In genomic region chr3:65962270-65962930, GRCm38 (mm10) we compare ENCODE assay signal across 28 mouse cellular contexts. TPM values are rescaled to one million over a fixed set of nuclear protein-coding genes. Genes with fewer than 3 reads are reported as not detected.
DNase-seq lines count a peak whose midpoint lies in the region; ATAC-seq and TF ChIP-seq lines count a peak whose summit lies in the region.
"Had no signal": no experiment of that assay in that cellular context is flagged by ENCODE, and none has a peak within 500 bp of the region (broad histone marks: within the 10 kb centered on the region; RNA-seq: fewer than 3 reads in every experiment).

No protein-coding gene starts in this region.

- no peaks in the 10 kb centered on the region for H3K27me3 ChIP-seq in megakaryocyte, embryonic 14.5 days (replicated peaks)
- H3K27me3 ChIP-seq in liver, embryonic 11.5 days (replicated peaks; ENCODE audit: control insufficient read depth, insufficient read depth, low read length): no peaks in the 10 kb centered on the region
- H3K27me3 ChIP-seq in liver, postnatal 0 days (ENCODE audit: insufficient read depth, low read length): no peaks in the 10 kb centered on the region
- H3K27me3 ChIP-seq: embryonic facial prominence, embryonic 13.5 days; forebrain, embryonic 13.5 days; hindbrain, embryonic 15.5 days; limb, embryonic 15.5 days; midbrain, embryonic 13.5 days; neural tube, embryonic 13.5 days; Patski had no signal

- H3K9ac ChIP-seq in liver, embryonic 11.5 days (ENCODE audit: low read depth, low read length): peak overlapping the region; percentile 18; the same call in 1 of the 2 replicates
- no peak overlapping the region for H3K9ac ChIP-seq in liver, postnatal 0 days (replicated peaks)
- H3K9ac ChIP-seq: embryonic facial prominence, embryonic 13.5 days; forebrain, embryonic 13.5 days; hindbrain, embryonic 15.5 days; limb, embryonic 15.5 days; midbrain, embryonic 13.5 days; neural tube, embryonic 13.5 days had no signal

- no peak for ATAC-seq in megakaryocyte, adult 5-6 weeks (ENCODE audit: poor library complexity, severe bottlenecking)
- ATAC-seq in liver, embryonic 11.5 days (replicated peaks; ENCODE audit: low FRiP score): no peak
- ATAC-seq in liver, postnatal 0 days: no peak
- ATAC-seq: CD4-positive, CD25-positive, alpha-beta regulatory T cell, adult 4 months; forebrain, embryonic 13.5 days; intestine, embryonic 16.5 days; lung, postnatal 0 days; midbrain, embryonic 13.5 days; Patski had no signal

- no peak; the same call in 1 of the 2 replicates for TF ChIP-seq EP300 in liver, postnatal 0 days (IDR thresholded peaks at IDR 0.05; ENCODE audit: low read depth)

- H3K4me2 ChIP-seq in liver, embryonic 11.5 days: peak overlapping the region; percentile 42
- no peak overlapping the region; the same call in 1 of the 2 replicates for H3K4me2 ChIP-seq in liver, postnatal 0 days (ENCODE audit: low read depth, low read length)
- H3K4me2 ChIP-seq: embryonic facial prominence, embryonic 13.5 days; forebrain, embryonic 13.5 days; hindbrain, embryonic 15.5 days; limb, embryonic 15.5 days; midbrain, embryonic 13.5 days; neural tube, embryonic 13.5 days had no signal

- 51% methylated on average over 4 of the region's 4 CpGs for WGBS in liver, embryonic 11.5 days
- 40% methylated on average over 4 of the region's 4 CpGs for WGBS in liver, postnatal 0 days (ENCODE audit: insufficient replicate concordance)

- H3K4me1 ChIP-seq in megakaryocyte, embryonic 14.5 days: peaks cover 59% of the 10 kb centered on the region
- peaks cover 27% of the 10 kb centered on the region for H3K4me1 ChIP-seq in liver, embryonic 11.5 days (replicated peaks; ENCODE audit: control insufficient read depth, insufficient read depth, low read length)
- peaks cover 43% of the 10 kb centered on the region for H3K4me1 ChIP-seq in liver, postnatal 0 days (ENCODE audit: insufficient read depth)
- H3K4me1 ChIP-seq: limb, embryonic 15.5 days had no signal

- peak; percentile 38 to 71 for DNase-seq in adrenal gland, adult (ENCODE audit: inconsistent age in 2 of 2, low spot score in 1 of 2)
- DNase-seq in adrenal gland, adult 18-20 months (ENCODE audit: low spot score in 2 of 2): no peak
- DNase-seq in liver, embryonic 11.5 days (ENCODE audit: low spot score): no peak
- DNase-seq in liver, postnatal 0 days: no peak
- DNase-seq in embryo, embryonic 10.5 days (ENCODE audit: low spot score): no peak
- no peak for DNase-seq in right cerebral cortex, postnatal 14 days
- DNase-seq: cerebellum, adult 2 months; cerebellum, postnatal 25 days; embryo, embryonic 11 days; kidney, adult 9 months; kidney, postnatal 14 days; left cerebral cortex, postnatal 4 days; right cerebral cortex, adult 18-20 months; thymus, postnatal 25 days had no signal

- H3K36me3 ChIP-seq in megakaryocyte, embryonic 14.5 days (replicated peaks; ENCODE audit: low read length): peaks cover 15% of the 10 kb centered on the region
- no peaks in the 10 kb centered on the region for H3K36me3 ChIP-seq in liver, embryonic 11.5 days (ENCODE audit: control insufficient read depth, insufficient read depth, low read length)
- H3K36me3 ChIP-seq in liver, postnatal 0 days (replicated peaks; ENCODE audit: insufficient read depth, low read length): no peaks in the 10 kb centered on the region
- H3K36me3 ChIP-seq: embryonic facial prominence, embryonic 13.5 days; heart, embryonic 10.5 days; hindbrain, embryonic 15.5 days; limb, embryonic 15.5 days; midbrain, embryonic 13.5 days; neural tube, embryonic 13.5 days had no signal

- peak overlapping the region; percentile 78 for H3K27ac ChIP-seq in liver, embryonic 11.5 days (ENCODE audit: low read depth, low read length)
- peak overlapping the region; percentile 37 for H3K27ac ChIP-seq in liver, postnatal 0 days (ENCODE audit: low read depth)
- H3K27ac ChIP-seq: embryonic facial prominence, embryonic 13.5 days; forebrain, embryonic 13.5 days; heart, embryonic 10.5 days; hindbrain, embryonic 15.5 days; limb, embryonic 15.5 days; macrophage; midbrain, embryonic 13.5 days; neural tube, embryonic 13.5 days had no signal

- peak overlapping the region; percentile 59 for H3K4me3 ChIP-seq in megakaryocyte, embryonic 14.5 days (replicated peaks)
- no peak overlapping the region for H3K4me3 ChIP-seq in liver, embryonic 11.5 days (ENCODE audit: low read depth, low read length)
- no peak overlapping the region for H3K4me3 ChIP-seq in liver, postnatal 0 days (ENCODE audit: low read depth, low read length)
- H3K4me3 ChIP-seq: embryonic facial prominence, embryonic 13.5 days; forebrain, embryonic 13.5 days; heart, embryonic 10.5 days; hindbrain, embryonic 15.5 days; limb, embryonic 15.5 days; midbrain, embryonic 13.5 days; neural tube, embryonic 13.5 days had no signal

- no peak for TF ChIP-seq CTCF in liver, postnatal 0 days (IDR thresholded peaks at IDR 0.05; ENCODE audit: low read depth)

- no peaks in the 10 kb centered on the region for H3K9me3 ChIP-seq in megakaryocyte, embryonic 14.5 days
- H3K9me3 ChIP-seq in liver, embryonic 11.5 days (ENCODE audit: control insufficient read depth, low read length): no peaks in the 10 kb centered on the region
- H3K9me3 ChIP-seq in liver, postnatal 0 days (ENCODE audit: low read length): no peaks in the 10 kb centered on the region
- H3K9me3 ChIP-seq: embryonic facial prominence, embryonic 13.5 days; forebrain, embryonic 13.5 days; heart, embryonic 10.5 days; hindbrain, embryonic 15.5 days; limb, embryonic 15.5 days; midbrain, embryonic 13.5 days; neural tube, embryonic 13.5 days had no signal

RNA-seq across cellular contexts. Expression of gene Ccnl1, which starts 4.4 kb away (rescaled TPM):
- total RNA-seq in adrenal gland, adult 18-20 months (2021): 100 to 1,000 TPM in 1 of 2 experiments, 10 to 100 TPM in 1; 89.0 to 102 TPM
- polyA plus RNA-seq in megakaryocyte, embryonic 14.5 days (2012; ENCODE audit: insufficient read depth, low replicate concordance): 21.7 and 48.3 TPM in 2 replicates
- 189 and 190 TPM in 2 replicates for total RNA-seq in megakaryocyte, adult 5-6 weeks (2015)
- total RNA-seq in megakaryocyte, adult 5-6 weeks (2017): 249 and 290 TPM in 2 replicates
- 107 TPM in 2 replicates for polyA plus RNA-seq in liver, embryonic 11.5 days (2014; fragmentation: Nextera tagmentation; extraction: Ambion mirVana)
- 33.1 and 38.1 TPM in 2 replicates for polyA plus RNA-seq in liver, postnatal 0 days (2015; fragmentation: Nextera tagmentation; extraction: Ambion mirVana)

Comparison
In these comparisons a context has a peak if more than half of its experiments do, and no peak if none do; other contexts are left out.
1. DNase-seq: peak in adrenal gland, adult (2 of 2); none in adrenal gland, adult 18-20 months (0 of 2), liver, embryonic 11.5 days (single experiment), liver, postnatal 0 days (single experiment), embryo, embryonic 10.5 days (single experiment) and right cerebral cortex, postnatal 14 days (single experiment).